Mouse (Mus musculus): ENCODE results near the gene Lrrc15.

DNA sequence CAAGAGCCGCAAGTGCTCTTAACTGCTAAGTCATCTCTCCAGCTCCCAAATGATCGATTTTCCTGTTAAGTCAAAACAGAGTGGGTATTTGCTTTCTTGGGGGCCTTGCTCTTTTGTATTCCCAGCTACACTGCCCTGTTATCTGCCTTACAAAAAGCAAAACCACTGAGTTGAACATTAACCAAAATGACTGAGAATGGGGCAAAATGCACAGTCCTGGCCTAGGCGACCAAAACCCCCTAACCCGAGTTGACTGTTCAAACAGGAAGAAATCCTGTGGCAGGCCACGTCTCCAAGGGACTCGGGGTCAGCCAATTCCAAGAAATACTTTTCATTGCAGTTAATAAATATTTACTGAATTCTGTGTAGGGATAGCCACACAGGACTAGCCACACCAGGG is 44.3 kb downstream of the Lrrc15 start:
- TF ChIP-seq CTCF (IDR thresholded peaks at IDR 0.05): no peak
- no peak for TF ChIP-seq EP300 (IDR thresholded peaks at IDR 0.05; ENCODE audit: insufficient read depth, low read depth, low read length)
- no peak for TF ChIP-seq POLR2A (IDR thresholded peaks at IDR 0.05; ENCODE audit: insufficient read depth, low read depth, low read length)
